Mouse (Mus musculus) C2C12 (cell line): ENCODE data around the gene Traf3ip1.

ENCODE experiments used
- CEBPB ChIP-seq: IDR thresholded peaks from one replicate; pipeline ENCODE4 v1.6.1; 2011; ENCODE audit warnings: low read depth, mild to moderate bottlenecking, control low read depth, moderate library complexity
- CTCF ChIP-seq: IDR thresholded peaks from one replicate; pipeline ENCODE4 v1.5.1; 2011; ENCODE audit not compliant: control insufficient read depth, insufficient read depth, insufficient read length
- FOSL1 ChIP-seq: IDR thresholded peaks from one replicate; pipeline ENCODE4 v1.8.0; 2011; ENCODE audit warnings: mild to moderate bottlenecking, low read length; ENCODE audit not compliant: poor library complexity, insufficient read depth, severe bottlenecking
- MAX ChIP-seq: IDR thresholded peaks from one replicate; pipeline ENCODE4 v1.6.1; 2011; ENCODE audit warnings: mild to moderate bottlenecking, control low read depth
- MYOD1 ChIP-seq: IDR thresholded peaks from one replicate; pipeline ENCODE4 v1.6.1; 2011; ENCODE audit warnings: low read depth; ENCODE audit not compliant: control insufficient read depth, insufficient read length
- MYOG ChIP-seq: IDR thresholded peaks from one replicate; pipeline ENCODE4 v1.6.1; 2011; ENCODE audit not compliant: control insufficient read depth, insufficient read length; ENCODE audit errors: extremely low read depth
- USF1 ChIP-seq: IDR thresholded peaks from one replicate; pipeline ENCODE4 v1.6.1; 2011; ENCODE audit warnings: low read depth, mild to moderate bottlenecking, control low read depth, moderate library complexity

DNA sequence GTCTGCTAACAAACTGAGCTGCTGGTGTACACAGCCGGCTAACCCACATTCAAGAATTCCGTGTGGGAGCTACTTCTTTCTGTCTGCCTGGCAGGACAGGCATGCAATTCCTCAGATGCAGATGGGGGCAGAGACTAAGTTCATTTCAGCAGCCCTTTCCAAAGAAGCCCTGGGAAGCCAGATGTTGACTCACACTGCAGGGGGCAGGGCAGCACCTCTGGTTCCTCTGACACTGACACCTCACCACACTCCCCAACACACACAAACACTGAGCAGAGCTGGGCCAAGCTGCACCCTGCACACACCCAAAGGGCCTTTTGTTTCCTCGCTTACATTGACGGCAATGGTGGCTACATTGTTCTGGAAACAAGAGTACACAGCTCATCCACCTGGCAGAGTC lies 33.9 kb upstream of the Traf3ip1 start:
- TF ChIP-seq CTCF (no peak), MYOG (no peak), CEBPB (no peak), MAX (no peak), FOSL1 (no peak), MYOD1 (no peak), USF1 (no peak)
